Mouse (Mus musculus): ENCODE data around the gene Hpn.

Hpn gene

DNA sequence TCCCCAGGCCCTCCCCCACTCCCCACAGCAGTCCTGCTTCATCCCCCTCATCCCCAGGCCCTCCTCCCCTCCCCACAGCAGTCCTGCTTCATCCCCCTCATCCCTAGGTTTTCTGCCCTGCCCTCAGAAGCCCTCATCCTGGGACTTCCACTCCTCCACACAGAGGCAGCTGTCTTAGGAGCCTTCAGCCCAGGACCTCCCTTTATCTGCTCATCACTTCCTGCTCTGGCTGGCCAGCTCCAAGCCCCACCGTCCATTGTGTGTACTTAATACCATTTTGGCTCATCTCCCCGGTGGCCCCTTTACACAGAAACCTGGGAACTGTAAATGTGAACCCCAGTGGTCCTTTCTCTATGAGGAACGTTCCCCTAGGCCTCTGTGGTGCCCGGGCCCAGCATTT, 3.1 kb downstream of the Hpn start:
- DNase-seq (ENCODE audit: low read depth, low spot score) = no peak

DNA sequence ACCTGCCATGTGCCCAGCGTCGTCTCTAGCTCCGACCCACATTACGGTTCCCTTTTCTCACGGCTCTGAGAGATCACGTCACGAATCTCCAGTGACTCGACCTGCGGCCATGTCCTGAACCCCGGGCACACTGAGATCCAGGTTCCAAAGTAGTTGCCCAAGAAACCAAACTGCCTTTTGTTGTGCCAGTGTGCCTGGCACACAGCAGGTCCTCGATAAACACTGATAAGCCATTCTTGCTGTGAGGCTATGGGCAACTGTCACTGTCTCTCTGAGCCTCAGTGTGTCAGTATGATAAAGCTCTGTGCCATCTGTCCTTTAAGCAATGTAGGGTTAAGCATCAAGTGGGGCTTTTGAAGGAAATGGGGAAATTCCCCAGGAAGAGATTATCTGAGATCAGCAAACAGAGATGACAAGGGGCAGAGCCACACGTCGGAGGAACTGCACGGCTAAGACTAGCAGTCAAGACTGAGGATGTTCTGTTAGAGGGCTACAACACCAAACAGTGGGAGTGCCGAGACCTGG, 4.2 kb downstream of the Hpn start:
- peak; percentile 65 for DNase-seq (ENCODE audit: low read depth, low spot score)

DNA sequence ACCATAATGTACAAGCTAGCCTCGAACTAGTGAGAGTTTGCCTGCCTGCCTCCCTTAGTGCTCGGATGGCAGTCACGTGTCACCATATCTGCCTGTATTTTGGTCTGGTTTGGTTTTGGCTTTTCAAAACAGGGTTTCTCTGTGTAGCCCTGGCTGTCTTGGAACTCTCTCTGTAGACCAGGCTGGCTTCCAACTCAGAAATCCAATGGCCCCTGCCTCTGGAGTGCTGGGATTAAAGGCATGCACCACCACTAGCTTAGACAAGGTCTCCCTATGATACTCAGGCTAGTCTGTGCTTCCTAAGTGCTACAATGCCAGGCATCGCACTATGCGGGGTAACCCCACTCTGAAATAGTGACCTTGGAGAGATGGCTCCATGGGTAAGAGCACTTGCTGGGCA, 5.3 kb downstream of the Hpn start:
- no peak for DNase-seq (ENCODE audit: low read depth, low spot score)

GRCm38 (mm10) chr7:31109091-31109490, 6.0 kb downstream of the Hpn start:
- DNase-seq (ENCODE audit: low read depth, low spot score) = no peak

- no peak for DNase-seq (ENCODE audit: low read depth, low spot score)
These were observed 7.3 kb downstream of the Hpn start for GRCm38 (mm10) chr7:31107781-31108180.

- peak; percentile 43 for DNase-seq (ENCODE audit: low read depth, low spot score)
These were observed 8.9 kb downstream of the Hpn start for GRCm38 (mm10) chr7:31106166-31106565.

GRCm38 (mm10) chr7:31105061-31105768, 9.9 kb downstream of the Hpn start:
- peak; percentile 32 for DNase-seq (ENCODE audit: low read depth, low spot score)

GRCm38 (mm10) chr7:31100786-31101185, 14.3 kb downstream of the Hpn start:
- peak; percentile 41 for DNase-seq (ENCODE audit: low read depth, low spot score)

DNA sequence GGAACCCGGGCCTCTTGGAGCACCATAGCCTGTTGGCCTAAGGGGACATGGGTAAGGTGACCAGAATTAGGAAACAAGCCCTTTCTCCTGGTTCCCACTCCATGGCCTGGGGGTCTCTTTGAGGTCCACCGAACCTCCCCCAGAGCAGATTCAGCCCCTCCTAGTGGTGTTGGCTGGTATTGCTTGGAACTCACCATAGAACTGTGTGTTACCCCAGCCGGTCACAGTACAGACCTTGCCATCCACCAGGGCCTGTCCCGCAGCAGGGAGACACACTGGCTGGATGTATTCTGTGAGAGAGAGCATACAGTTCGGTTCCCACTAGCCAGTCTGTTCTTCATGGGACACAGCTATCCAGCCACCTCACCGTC, 15.5 kb downstream of the Hpn start:
- no peak for DNase-seq (ENCODE audit: low read depth, low spot score)

GRCm38 (mm10) chr7:31098697-31099611, 16.1 kb downstream of the Hpn start:
- DNase-seq (ENCODE audit: low read depth, low spot score) = no peak

GRCm38 (mm10) chr7:31097583-31098248, 17.4 kb downstream of the Hpn start:
- peak; percentile 80 for DNase-seq (ENCODE audit: low read depth, low spot score)

- DNase-seq (ENCODE audit: low read depth, low spot score) = no peak
These were observed 18.1 kb downstream of the Hpn start for GRCm38 (mm10) chr7:31096892-31097564.

DNA sequence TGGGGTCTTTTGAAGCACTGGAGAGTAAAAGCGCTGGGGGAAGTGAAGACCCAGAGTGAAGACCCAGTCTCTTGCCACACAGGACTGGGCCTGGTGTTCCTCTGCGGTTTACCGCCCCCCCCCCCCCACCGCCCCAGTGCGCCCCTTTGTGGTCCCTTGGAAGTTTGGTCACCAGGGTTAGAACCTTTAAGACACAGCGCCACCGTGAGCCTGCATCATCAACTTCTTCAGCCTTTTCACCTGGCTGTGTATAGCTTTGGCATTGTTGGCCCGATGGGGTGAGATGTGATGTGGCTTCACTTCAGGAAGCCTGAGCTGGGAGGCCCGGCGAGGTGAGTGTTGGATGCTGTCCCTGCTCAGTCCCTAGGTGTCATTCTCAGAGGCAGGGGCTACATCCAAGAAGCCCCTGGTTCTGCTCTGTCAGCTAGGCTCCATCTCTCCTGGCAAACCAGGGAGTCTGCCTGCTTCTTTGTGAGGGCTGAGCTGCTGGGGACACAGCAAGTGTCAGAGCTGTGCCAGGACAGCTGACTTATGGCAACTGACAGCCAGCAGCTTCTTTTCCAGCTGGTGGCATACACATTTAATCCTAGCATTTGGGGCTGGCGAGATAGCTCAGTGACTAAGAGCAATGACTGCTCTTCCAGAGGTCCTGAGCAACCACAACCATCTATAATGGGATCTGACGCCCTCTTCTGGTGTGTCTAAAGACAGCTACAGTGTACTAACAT, 20.2 kb downstream of the Hpn start:
- no peak for DNase-seq (ENCODE audit: low read depth, low spot score)

DNA sequence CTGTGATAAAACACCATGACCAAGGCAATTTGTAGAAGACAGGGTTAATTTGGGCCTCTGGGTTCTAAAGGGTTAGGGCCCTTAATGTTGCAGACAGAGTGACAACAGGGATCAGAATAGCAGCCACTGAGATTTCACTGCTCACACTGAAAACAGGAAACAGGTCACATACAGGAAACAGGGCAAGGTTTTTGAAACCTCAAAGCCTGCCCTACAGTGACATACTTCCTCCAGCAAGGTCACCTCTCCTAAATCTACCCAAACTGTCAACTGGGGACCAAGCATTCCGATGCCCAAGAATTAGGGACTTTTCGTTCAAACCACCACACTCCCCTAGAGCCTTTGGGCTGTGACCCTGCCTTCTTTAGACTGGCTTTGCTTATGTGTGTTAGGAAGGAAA, 25.4 kb downstream of the Hpn start:
- peak; percentile 41 for DNase-seq (ENCODE audit: low read depth, low spot score)

DNA sequence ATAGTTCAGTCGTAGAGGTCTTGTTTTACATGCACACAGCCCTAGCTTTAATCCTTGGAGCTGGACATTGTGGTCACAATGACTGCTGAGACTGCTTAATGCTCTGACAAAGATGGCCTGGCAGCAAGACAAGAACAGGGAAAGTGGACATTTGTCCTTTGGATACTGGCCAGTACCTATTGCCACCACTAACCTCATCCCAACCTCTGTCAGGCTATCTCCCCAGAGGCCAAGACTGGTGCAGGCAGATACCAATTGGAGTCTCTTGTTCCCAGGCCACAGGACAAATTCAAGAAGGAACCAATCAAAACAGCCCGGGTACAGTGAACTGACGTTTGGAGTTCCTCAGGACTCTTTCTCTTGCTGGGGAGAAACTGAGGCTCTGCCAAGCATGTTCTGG, 26.9 kb downstream of the Hpn start:
- no peak for DNase-seq (ENCODE audit: low read depth, low spot score)

- no peak for DNase-seq (ENCODE audit: low read depth, low spot score)
These were observed 27.8 kb downstream of the Hpn start for GRCm38 (mm10) chr7:31087262-31087661.

GRCm38 (mm10) chr7:31086175-31086755, 28.8 kb downstream of the Hpn start:
- no peak for DNase-seq (ENCODE audit: low read depth, low spot score)

DNA sequence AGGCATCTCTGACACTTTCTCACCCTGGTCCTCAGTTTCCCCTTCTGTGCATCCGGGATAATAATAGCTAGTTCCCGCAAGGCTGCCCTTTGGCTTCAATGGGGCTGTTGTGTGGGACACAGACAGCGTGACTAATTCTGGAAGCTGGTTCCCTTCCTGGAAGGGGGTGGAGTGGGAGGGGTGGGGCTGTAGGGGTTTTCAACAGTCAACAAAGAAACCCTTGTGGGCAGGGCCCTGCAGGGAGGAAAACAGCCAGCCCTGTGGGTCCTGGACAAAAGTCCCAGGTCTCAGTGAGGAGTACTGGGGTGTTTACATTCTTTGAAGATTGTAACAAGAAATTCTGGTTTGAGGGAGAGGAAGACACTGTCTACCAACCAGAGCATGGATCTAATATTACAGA, 29.9 kb downstream of the Hpn start:
- DNase-seq (ENCODE audit: low read depth, low spot score) = no peak

GRCm38 (mm10) chr7:31084140-31084539, 30.9 kb downstream of the Hpn start:
- no peak for DNase-seq (ENCODE audit: low read depth, low spot score)

DNA sequence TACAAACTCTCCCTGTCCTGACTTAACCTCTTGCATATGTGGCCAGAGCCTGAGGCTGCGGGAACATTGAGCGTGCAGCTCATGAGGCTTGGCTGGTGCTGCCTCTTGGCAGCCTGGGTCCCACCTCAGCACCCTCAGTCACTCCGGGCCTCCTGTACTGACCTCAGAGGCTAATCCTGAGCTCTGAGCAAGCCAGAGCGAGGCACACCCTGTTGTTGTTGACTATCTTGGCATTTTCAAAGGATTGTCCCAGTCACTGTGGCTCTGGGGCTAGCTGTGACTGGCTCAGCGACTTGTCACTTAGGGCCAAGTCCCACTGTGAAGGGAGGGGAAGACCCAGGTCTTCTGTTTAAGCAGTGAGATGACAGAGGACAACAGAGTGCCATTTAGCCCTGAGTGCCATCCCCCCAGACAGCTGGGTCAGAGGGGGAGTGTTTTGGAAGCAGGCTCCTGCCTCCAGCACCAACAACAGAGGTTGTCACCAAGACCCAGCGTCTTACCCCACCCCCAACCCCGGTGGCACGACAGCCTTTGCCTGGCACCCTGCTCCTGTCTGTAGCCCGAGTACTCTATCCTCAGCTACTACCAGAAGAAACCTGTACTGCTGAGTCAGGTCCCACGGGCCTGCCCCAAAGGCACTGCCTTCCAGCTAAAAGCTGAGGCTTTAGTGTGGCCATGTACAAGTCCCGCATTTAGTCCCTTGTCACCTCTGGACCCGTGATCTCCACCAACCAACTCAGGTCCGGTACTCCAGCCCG, 32.1 kb downstream of the Hpn start:
- no peak for DNase-seq (ENCODE audit: low read depth, low spot score)

Data from A20 (cell line).